Mouse (Mus musculus) small intestine, adult 10 weeks (tissue): ENCODE data around the gene Stxbp3. TPM values are rescaled to one million over a fixed set of nuclear protein-coding genes. Genes with fewer than 3 reads are reported as not detected.

Source experiments
- polyA plus RNA-seq: library from polyadenylated mRNA; stranded (reverse); fragments of 350-450 nt; fragmentation: Illumina TruSeq; extraction: RNeasy Lipid Tissue Mini Kit (QIAGEN cat#74804); gene quantifications from one replicate; pipeline ENCODE4 v1.2.3, GENCODE M21; 2014; ENCODE audit warnings: low replicate concordance

Gene Stxbp3
- 195 TPM for polyA plus RNA-seq

DNA sequence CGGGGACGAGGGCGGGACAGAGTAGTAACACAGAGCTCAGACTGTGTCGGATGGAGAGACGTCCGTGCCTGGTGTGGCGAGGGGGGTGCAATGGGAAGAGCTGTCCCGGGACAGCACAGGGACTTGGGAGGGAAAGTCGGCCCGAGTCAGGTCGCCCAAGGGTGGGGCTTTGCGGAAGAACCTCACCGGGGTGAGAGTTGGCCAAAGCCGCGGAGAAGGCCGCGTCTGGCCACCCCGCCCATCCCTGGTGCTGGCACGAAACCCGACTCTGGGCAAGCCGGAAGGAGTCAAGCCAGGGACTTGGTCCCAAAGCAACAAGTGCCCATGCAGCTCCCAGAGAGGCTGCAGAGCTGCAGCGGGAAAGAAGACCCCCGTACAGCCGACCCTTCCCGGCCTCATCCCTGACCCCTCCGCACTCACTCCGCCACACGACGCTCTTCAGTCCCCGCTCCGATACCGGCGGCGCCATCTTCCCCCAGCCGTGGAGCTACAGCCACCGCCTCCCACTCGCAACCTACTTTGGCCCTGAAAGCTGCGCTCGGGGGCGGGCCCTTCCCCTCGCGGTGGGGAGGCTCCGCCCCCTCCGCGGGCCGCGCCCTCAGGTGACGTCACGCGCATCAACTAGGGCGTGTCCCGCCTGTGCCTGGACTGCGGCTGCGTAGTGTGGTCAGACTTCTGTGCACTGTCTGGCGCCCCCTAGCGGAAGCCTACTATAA is at the start of gene Stxbp3:
Stxbp3 (minus strand) TSS at position 527 of the 716 bp plus-strand sequence.

DNA sequence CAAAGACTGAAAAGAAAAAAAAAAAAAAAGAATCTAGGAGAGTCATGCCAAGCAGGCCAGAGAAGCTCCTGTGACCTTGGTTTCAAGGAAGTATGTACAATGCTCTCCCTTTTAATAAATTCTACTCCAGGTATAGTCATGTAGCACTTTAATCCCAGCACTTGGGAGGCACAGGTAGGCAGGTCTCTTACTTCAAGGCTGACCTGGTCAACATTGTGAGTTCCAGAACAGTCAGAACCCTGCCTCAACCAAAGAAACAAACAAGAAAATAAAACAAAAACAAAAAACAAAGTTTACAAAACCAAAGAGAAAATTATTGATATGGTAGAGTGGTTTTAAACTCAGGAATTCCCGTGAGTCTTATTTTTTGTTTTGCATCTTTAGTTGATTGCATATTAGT is 49.6 kb upstream of the Stxbp3 start, which contains the start of gene Fndc7:
Fndc7 (minus strand) TSS at position 101 of the 400 bp plus-strand sequence.

Other genes with a start within 250 kb of the Stxbp3 start
- 9.8 TPM for gene Wdr47, start 249.2 kb downstream of the Stxbp3 start, polyA plus RNA-seq
- gene Clcc1, start 186.6 kb downstream of the Stxbp3 start, polyA plus RNA-seq = 32.2 TPM
- gene Gpsm2, start 118.2 kb downstream of the Stxbp3 start, polyA plus RNA-seq = 43.4 TPM
- gene Aknad1, start 100.9 kb downstream of the Stxbp3 start, polyA plus RNA-seq = not detected
- not detected for gene Fndc7, start 49.5 kb upstream of the Stxbp3 start, polyA plus RNA-seq
- 248 TPM for gene Prpf38b, start 71.2 kb upstream of the Stxbp3 start, polyA plus RNA-seq
- not detected for gene Henmt1, start 99.3 kb upstream of the Stxbp3 start, polyA plus RNA-seq
- gene Gm9857, start 99.9 kb upstream of the Stxbp3 start, polyA plus RNA-seq = not detected
- gene Fam102b, start 187.1 kb upstream of the Stxbp3 start, polyA plus RNA-seq = 13.7 TPM
- gene Slc25a54, start 239.9 kb upstream of the Stxbp3 start, polyA plus RNA-seq = not detected